11 mouse cellular contexts compared by ENCODE assay signal in genomic region chr14:74113116-74113515, GRCm38 (mm10).
DNase-seq lines count a peak whose midpoint lies in the region; ATAC-seq and TF ChIP-seq lines count a peak whose summit lies in the region.
"Had no signal": no experiment of that assay in that cellular context is flagged by ENCODE, and none has a peak within 500 bp of the region (broad histone marks: within the 10 kb centered on the region; RNA-seq: fewer than 3 reads in every experiment).

No protein-coding gene starts in this region.

- peak; percentile 3 for DNase-seq in hindbrain, embryonic 11.5 days (ENCODE audit: low spot score)
- no peak for DNase-seq in hindbrain, embryonic 10.5 days (ENCODE audit: low spot score)
- peak; percentile 11 to 26 for DNase-seq in frontal cortex, postnatal 10 days (ENCODE audit: low spot score in 2 of 2)
- peak; percentile 32 to 91 for DNase-seq in left cerebral cortex, postnatal 25 days (ENCODE audit: low spot score in 2 of 2)
- peak; percentile 40 for DNase-seq in right cerebral cortex, postnatal 25 days
- no peak for DNase-seq in thymus, adult 2 months
- no peak for DNase-seq in adrenal gland, postnatal 36 days
- DNase-seq in kidney, adult 11 months: no peak
- DNase-seq: gastrocnemius, adult 2 months had no signal

- no peak overlapping the region for H3K9ac ChIP-seq in hindbrain, embryonic 11.5 days (ENCODE audit: low read depth, low read length)
- H3K9ac ChIP-seq: liver, embryonic 14.5 days had no signal

- no peak for TF ChIP-seq CTCF in thymus, adult 2 months (IDR thresholded peaks at IDR 0.05; ENCODE audit: borderline replicate concordance, control insufficient read depth, extremely low read depth, insufficient read depth, low read length, poor library complexity)

- H3K27ac ChIP-seq in hindbrain, embryonic 11.5 days (ENCODE audit: low read depth, low read length): no peak overlapping the region
- H3K27ac ChIP-seq in hindbrain, embryonic 10.5 days: no peak overlapping the region
- no peak overlapping the region for H3K27ac ChIP-seq in thymus, adult 2 months (ENCODE audit: control insufficient read depth, insufficient read depth, low read length)
- H3K27ac ChIP-seq: gastrocnemius, adult 2 months; liver, embryonic 14.5 days had no signal

- H3K4me1 ChIP-seq in hindbrain, embryonic 11.5 days (replicated peaks; ENCODE audit: control insufficient read depth, insufficient read depth, low read length): no peaks in the 10 kb centered on the region
- H3K4me1 ChIP-seq in hindbrain, embryonic 10.5 days (replicated peaks): no peaks in the 10 kb centered on the region
- no peaks in the 10 kb centered on the region for H3K4me1 ChIP-seq in thymus, adult 2 months (replicated peaks; ENCODE audit: control insufficient read depth, insufficient read depth, low read length)

- no peak for ATAC-seq in hindbrain, embryonic 11.5 days (ENCODE audit: low FRiP score)
- ATAC-seq: CD4-positive, CD25-positive, alpha-beta regulatory T cell, adult 4 months had no signal

- 73% methylated on average over 5 of the region's 5 CpGs for WGBS in hindbrain, embryonic 11.5 days
- 70% methylated on average over 5 of the region's 5 CpGs for WGBS in hindbrain, embryonic 10.5 days
- WGBS in thymus, adult 2 months: 86% methylated on average over 5 of the region's 5 CpGs

- no peak overlapping the region for H3K4me3 ChIP-seq in hindbrain, embryonic 11.5 days (ENCODE audit: low read depth, low read length)
- no peak overlapping the region for H3K4me3 ChIP-seq in hindbrain, embryonic 10.5 days
- H3K4me3 ChIP-seq in thymus, adult 2 months (ENCODE audit: control insufficient read depth, insufficient read depth, low read length): no peak overlapping the region
- H3K4me3 ChIP-seq: gastrocnemius, adult 2 months had no signal

- H3K27me3 ChIP-seq in hindbrain, embryonic 11.5 days (ENCODE audit: control insufficient read depth, insufficient read depth, low read length): no peaks in the 10 kb centered on the region
- H3K27me3 ChIP-seq in hindbrain, embryonic 10.5 days (ENCODE audit: insufficient read depth, poor library complexity, severe bottlenecking): no peaks in the 10 kb centered on the region
- H3K27me3 ChIP-seq in thymus, adult 2 months (ENCODE audit: control insufficient read depth, insufficient read depth, low read length): no peaks in the 10 kb centered on the region

- no peak overlapping the region for H3K4me2 ChIP-seq in hindbrain, embryonic 11.5 days (replicated peaks; ENCODE audit: low read depth, low read length)

- intact Hi-C loops in left cerebral cortex, postnatal 25 days (cut with DNase I): loop anchor here (1.0 to 5.0 kb wide), 5 partner anchors 116 to 529 kb away; partner anchors contain the start of gene Htr2a

- TF ChIP-seq POLR2A in thymus, adult 2 months (IDR thresholded peaks at IDR 0.05; ENCODE audit: control insufficient read depth, extremely low read depth, insufficient read depth, low read length, poor library complexity): no peak

- no peaks in the 10 kb centered on the region for H3K9me3 ChIP-seq in hindbrain, embryonic 11.5 days (ENCODE audit: control insufficient read depth, low read length)
- no peaks in the 10 kb centered on the region for H3K9me3 ChIP-seq in hindbrain, embryonic 10.5 days

- H3K36me3 ChIP-seq in hindbrain, embryonic 11.5 days (ENCODE audit: control insufficient read depth, insufficient read depth, low read length): no peaks in the 10 kb centered on the region
- no peaks in the 10 kb centered on the region for H3K36me3 ChIP-seq in hindbrain, embryonic 10.5 days
- H3K36me3 ChIP-seq in thymus, adult 2 months (ENCODE audit: control insufficient read depth, insufficient read depth, low read length): no peaks in the 10 kb centered on the region

Comparison
In these comparisons a context has a peak if more than half of its experiments do, and no peak if none do; other contexts are left out.
1. DNase-seq: peak in hindbrain, embryonic 11.5 days (single experiment), frontal cortex, postnatal 10 days (2 of 2), left cerebral cortex, postnatal 25 days (2 of 2) and right cerebral cortex, postnatal 25 days (single experiment); none in hindbrain, embryonic 10.5 days (single experiment), thymus, adult 2 months (single experiment), adrenal gland, postnatal 36 days (0 of 2) and kidney, adult 11 months (single experiment).